In genomic region chr6:24627586-24628030, GRCm38 (mm10) we compare ENCODE assay signal across 8 mouse cellular contexts. TPM values are rescaled to one million over a fixed set of nuclear protein-coding genes. Genes with fewer than 3 reads are reported as not detected.
DNase-seq lines count a peak whose midpoint lies in the region; ATAC-seq and TF ChIP-seq lines count a peak whose summit lies in the region.

No protein-coding gene starts in this region.

- H3K4me3 ChIP-seq in thymus, adult 2 months (ENCODE audit: control insufficient read depth, insufficient read depth, low read length) = no peak overlapping the region
- H3K4me3 ChIP-seq in forebrain, embryonic 16.5 days (replicated peaks; ENCODE audit: low read length) = no peak overlapping the region
- H3K4me3 ChIP-seq in intestine, postnatal 0 days (ENCODE audit: low read depth, low read length) = no peak overlapping the region
- no peak overlapping the region for H3K4me3 ChIP-seq in liver, adult 2 months (ENCODE audit: insufficient read depth, low read depth, low read length)

- 70% methylated on average over 5 of the region's 5 CpGs for WGBS in thymus, adult 2 months
- WGBS in forebrain, embryonic 16.5 days = 70% methylated on average over 5 of the region's 5 CpGs
- 63% methylated on average over 5 of the region's 5 CpGs for WGBS in intestine, postnatal 0 days
- 65% methylated on average over 5 of the region's 5 CpGs for WGBS in liver, adult 2 months

- no peak for TF ChIP-seq POLR2A in thymus, adult 2 months (IDR thresholded peaks at IDR 0.05; ENCODE audit: control insufficient read depth, extremely low read depth, insufficient read depth, low read length, poor library complexity)
- no peak for TF ChIP-seq POLR2A in liver, adult 2 months (IDR thresholded peaks at IDR 0.05; ENCODE audit: extremely low read depth, insufficient read depth, low read length)

- peak; percentile 47 for DNase-seq in thymus, adult 2 months
- DNase-seq in thymus, adult 18-20 months = no peak
- peak; percentile 51 for DNase-seq in cerebellum, adult 11 months
- DNase-seq in liver, adult 2 months (ENCODE audit: extremely low read depth, low read depth, low spot score) = peak; percentile 62
- DNase-seq in naive thymus-derived CD4-positive, alpha-beta T cell, adult 2 months (ENCODE audit: low read depth) = peak; percentile 85
- peak; percentile 25 for DNase-seq in thymus, postnatal 25 days

- no peak overlapping the region for H3K9ac ChIP-seq in forebrain, embryonic 16.5 days (replicated peaks; ENCODE audit: low read depth, low read length)
- H3K9ac ChIP-seq in intestine, postnatal 0 days (ENCODE audit: low read depth, low read length) = no peak overlapping the region
- no peak overlapping the region for H3K9ac ChIP-seq in liver, adult 2 months (ENCODE audit: low read depth, low read length)

- no peaks in the 10 kb centered on the region for H3K27me3 ChIP-seq in thymus, adult 2 months (ENCODE audit: control insufficient read depth, insufficient read depth, low read length)
- H3K27me3 ChIP-seq in forebrain, embryonic 16.5 days (replicated peaks; ENCODE audit: control insufficient read depth, insufficient read depth, low read length) = no peaks in the 10 kb centered on the region
- no peaks in the 10 kb centered on the region for H3K27me3 ChIP-seq in intestine, postnatal 0 days (replicated peaks; ENCODE audit: control insufficient read depth, insufficient read depth, low read length)
- H3K27me3 ChIP-seq in liver, adult 2 months (ENCODE audit: control insufficient read depth, insufficient read depth, low read length) = no peaks in the 10 kb centered on the region

- peak; percentile 74 for ATAC-seq in forebrain, embryonic 16.5 days
- ATAC-seq in intestine, postnatal 0 days = peak; percentile 57; the same call in 1 of the 2 replicates

- H3K4me1 ChIP-seq in thymus, adult 2 months (replicated peaks; ENCODE audit: control insufficient read depth, insufficient read depth, low read length) = no peaks in the 10 kb centered on the region
- no peaks in the 10 kb centered on the region for H3K4me1 ChIP-seq in forebrain, embryonic 16.5 days (replicated peaks; ENCODE audit: control insufficient read depth, insufficient read depth, low read length)
- no peaks in the 10 kb centered on the region for H3K4me1 ChIP-seq in intestine, postnatal 0 days (replicated peaks; ENCODE audit: control insufficient read depth, insufficient read depth, low read length)
- peaks cover 3% of the 10 kb centered on the region for H3K4me1 ChIP-seq in liver, adult 2 months (ENCODE audit: control insufficient read depth, insufficient read depth, low read length)

- no peak overlapping the region for H3K27ac ChIP-seq in thymus, adult 2 months (ENCODE audit: control insufficient read depth, insufficient read depth, low read length)
- no peak overlapping the region for H3K27ac ChIP-seq in forebrain, embryonic 16.5 days (ENCODE audit: low read length)
- H3K27ac ChIP-seq in intestine, postnatal 0 days (ENCODE audit: low read depth, low read length) = no peak overlapping the region
- H3K27ac ChIP-seq in liver, adult 2 months (replicated peaks; ENCODE audit: insufficient read depth, low read depth, low read length) = no peak overlapping the region

- H3K79me2 ChIP-seq in liver, adult 2 months (ENCODE audit: control insufficient read depth, insufficient read depth, low read length) = peaks cover 5% of the 10 kb centered on the region; the same call in 1 of the 2 replicates

- peaks cover 19% of the 10 kb centered on the region for H3K36me3 ChIP-seq in thymus, adult 2 months (ENCODE audit: control insufficient read depth, insufficient read depth, low read length)
- H3K36me3 ChIP-seq in forebrain, embryonic 16.5 days (ENCODE audit: control insufficient read depth, insufficient read depth) = peaks cover 10% of the 10 kb centered on the region
- peaks cover 20% of the 10 kb centered on the region for H3K36me3 ChIP-seq in intestine, postnatal 0 days (ENCODE audit: control insufficient read depth, insufficient read depth)
- H3K36me3 ChIP-seq in liver, adult 2 months (ENCODE audit: control insufficient read depth, insufficient read depth, low read length) = peaks cover 22% of the 10 kb centered on the region

- no peak for TF ChIP-seq CTCF in thymus, adult 2 months (IDR thresholded peaks at IDR 0.05; ENCODE audit: borderline replicate concordance, control insufficient read depth, extremely low read depth, insufficient read depth, low read length, poor library complexity)
- TF ChIP-seq CTCF in intestine, postnatal 0 days (IDR thresholded peaks at IDR 0.05; ENCODE audit: low read depth) = peak; percentile 85
- peak; percentile 65 for TF ChIP-seq CTCF in liver, adult 2 months (IDR thresholded peaks at IDR 0.05; ENCODE audit: low read depth, low read length)

- no peaks in the 10 kb centered on the region for H3K9me3 ChIP-seq in forebrain, embryonic 16.5 days (ENCODE audit: control insufficient read depth, low read length)
- no peaks in the 10 kb centered on the region for H3K9me3 ChIP-seq in intestine, postnatal 0 days (ENCODE audit: control insufficient read depth)

- no peak overlapping the region for H3K4me2 ChIP-seq in forebrain, embryonic 16.5 days (ENCODE audit: low read length)
- H3K4me2 ChIP-seq in intestine, postnatal 0 days (replicated peaks; ENCODE audit: low read depth) = no peak overlapping the region

RNA-seq across cellular contexts. Expression of gene Lmod2, which starts 30.0 kb away (rescaled TPM):
- 0.54 and 6.4 TPM in 2 replicates for polyA plus RNA-seq in thymus, adult 2 months (2012; rRNA removed)
- not detected in 2 replicates for polyA plus RNA-seq in forebrain, embryonic 16.5 days (2015; fragmentation: Nextera tagmentation; extraction: Ambion mirVana)
- not detected in 2 replicates for polyA plus RNA-seq in intestine, postnatal 0 days (2015; fragmentation: Nextera tagmentation; extraction: Ambion mirVana)
- total RNA-seq in liver, adult 2 months (2014; rRNA removed) = 0.37 TPM in 1 of 2 replicates, not detected in the other
- not detected in 2 replicates for polyA plus RNA-seq in liver, adult 2 months (2012; rRNA removed)

RNA-seq across cellular contexts. Expression of gene Wasl, which starts 37.2 kb away (rescaled TPM):
- 46.3 and 87.3 TPM in 2 replicates for polyA plus RNA-seq in thymus, adult 2 months (2012; rRNA removed)
- polyA plus RNA-seq in forebrain, embryonic 16.5 days (2015; fragmentation: Nextera tagmentation; extraction: Ambion mirVana) = 58.3 and 58.5 TPM in 2 replicates
- 103 and 120 TPM in 2 replicates for polyA plus RNA-seq in intestine, postnatal 0 days (2015; fragmentation: Nextera tagmentation; extraction: Ambion mirVana)
- total RNA-seq in liver, adult 2 months (2014; rRNA removed) = 36.9 and 40.9 TPM in 2 replicates
- polyA plus RNA-seq in liver, adult 2 months (2012; rRNA removed) = 29.4 and 44.5 TPM in 2 replicates

Comparison
In these comparisons a context has a peak if more than half of its experiments do, and no peak if none do; other contexts are left out.
1. DNase-seq: peak in thymus, adult 2 months (single experiment), cerebellum, adult 11 months (single experiment), liver, adult 2 months (single experiment), naive thymus-derived CD4-positive, alpha-beta T cell, adult 2 months (single experiment) and thymus, postnatal 25 days (single experiment); none in thymus, adult 18-20 months (0 of 2).